Comparison of ENCODE assay signal across 8 mouse cellular contexts in genomic region chr8:124284984-124285576, GRCm38 (mm10). TPM values are rescaled to one million over a fixed set of nuclear protein-coding genes. Genes with fewer than 3 reads are reported as not detected.
A peak's percentile ranks its signal among the peaks of the same experiment; 100 is the strongest.
DNase-seq lines count a peak whose midpoint lies in the region; ATAC-seq lines count a peak whose summit lies in the region.

No protein-coding gene starts in this region.

- H3K9me3 ChIP-seq in embryonic facial prominence, embryonic 12.5 days = no peaks in the 10 kb centered on the region
- no peaks in the 10 kb centered on the region for H3K9me3 ChIP-seq in heart, embryonic 15.5 days (replicated peaks)
- no peaks in the 10 kb centered on the region for H3K9me3 ChIP-seq in stomach, embryonic 14.5 days (ENCODE audit: control insufficient read depth, low read depth, low read length)

- no peak for ATAC-seq in embryonic facial prominence, embryonic 12.5 days (ENCODE audit: insufficient number of reproducible peaks, insufficient read depth, low FRiP score, low TSS enrichment)
- no peak for ATAC-seq in heart, embryonic 15.5 days (replicated peaks; ENCODE audit: insufficient number of reproducible peaks, insufficient read depth, low FRiP score, low read depth)
- no peak for ATAC-seq in stomach, embryonic 14.5 days (ENCODE audit: insufficient number of reproducible peaks, insufficient read depth, low FRiP score, low read depth)

- no peaks in the 10 kb centered on the region for H3K36me3 ChIP-seq in embryonic facial prominence, embryonic 12.5 days
- no peaks in the 10 kb centered on the region for H3K36me3 ChIP-seq in heart, embryonic 15.5 days
- H3K36me3 ChIP-seq in stomach, embryonic 14.5 days (ENCODE audit: control insufficient read depth, insufficient read depth, low read length) = 0 out of 2 replicates have a peak, but pooled peaks cover 3% of the 10 kb centered on the region

- peak overlapping the region; percentile 85 for H3K27ac ChIP-seq in embryonic facial prominence, embryonic 12.5 days
- H3K27ac ChIP-seq in heart, embryonic 15.5 days = peak overlapping the region; percentile 74
- H3K27ac ChIP-seq in stomach, embryonic 14.5 days (ENCODE audit: low read length) = peak overlapping the region; percentile 57; the same call in 1 of the 2 replicates

- WGBS in embryonic facial prominence, embryonic 12.5 days = 45% methylated on average over 9 of the region's 9 CpGs
- 30% methylated on average over 9 of the region's 9 CpGs for WGBS in heart, embryonic 15.5 days
- WGBS in stomach, embryonic 14.5 days = 50% methylated on average over 9 of the region's 9 CpGs

- peak; percentile 38 for DNase-seq in adrenal gland, postnatal 25 days
- peak; percentile 89 to 91 for DNase-seq in kidney, postnatal 25 days
- DNase-seq in frontal cortex, adult 2 months (ENCODE audit: extremely low spot score in 1 of 2, low spot score in 1 of 2) = no peak
- DNase-seq in urinary bladder, postnatal 4 days (ENCODE audit: low spot score in 2 of 2) = no peak
- DNase-seq in thymus, postnatal 36 days = no peak

- peaks cover 47% of the 10 kb centered on the region for H3K4me1 ChIP-seq in embryonic facial prominence, embryonic 12.5 days
- peaks cover 74% of the 10 kb centered on the region for H3K4me1 ChIP-seq in heart, embryonic 15.5 days (replicated peaks)
- H3K4me1 ChIP-seq in stomach, embryonic 14.5 days (ENCODE audit: control insufficient read depth, insufficient read depth, low read length) = peaks cover 42% of the 10 kb centered on the region

- H3K9ac ChIP-seq in embryonic facial prominence, embryonic 12.5 days = no peak overlapping the region
- no peak overlapping the region for H3K9ac ChIP-seq in heart, embryonic 15.5 days
- no peak overlapping the region for H3K9ac ChIP-seq in stomach, embryonic 14.5 days (replicated peaks; ENCODE audit: low read depth, low read length)

- H3K27me3 ChIP-seq in embryonic facial prominence, embryonic 12.5 days = no peaks in the 10 kb centered on the region
- no peaks in the 10 kb centered on the region for H3K27me3 ChIP-seq in heart, embryonic 15.5 days
- no peaks in the 10 kb centered on the region for H3K27me3 ChIP-seq in stomach, embryonic 14.5 days (ENCODE audit: control insufficient read depth, insufficient read depth, low read length)

- H3K4me2 ChIP-seq in embryonic facial prominence, embryonic 12.5 days (replicated peaks) = no peak overlapping the region
- H3K4me2 ChIP-seq in heart, embryonic 15.5 days = peak overlapping the region; percentile 5; the same call in 1 of the 2 replicates
- H3K4me2 ChIP-seq in stomach, embryonic 14.5 days (replicated peaks; ENCODE audit: low read depth, low read length) = no peak overlapping the region

- no peak overlapping the region for H3K4me3 ChIP-seq in embryonic facial prominence, embryonic 12.5 days
- no peak overlapping the region for H3K4me3 ChIP-seq in heart, embryonic 15.5 days
- H3K4me3 ChIP-seq in stomach, embryonic 14.5 days (ENCODE audit: low read depth, low read length) = no peak overlapping the region

RNA-seq across cellular contexts. Expression of gene Galnt2, which starts 53.9 kb away (rescaled TPM):
- 33.5 and 60.5 TPM in 2 replicates for total RNA-seq in adrenal gland, postnatal 25 days (2021)
- 66.2 and 66.8 TPM in 2 replicates for polyA plus RNA-seq in embryonic facial prominence, embryonic 12.5 days (2016; fragmentation: Nextera tagmentation; extraction: Ambion mirVana)
- 44.7 and 55.3 TPM in 2 replicates for polyA plus RNA-seq in heart, embryonic 15.5 days (2015; fragmentation: Nextera tagmentation; extraction: Ambion mirVana)
- 57.6 and 74.3 TPM in 2 replicates for polyA plus RNA-seq in stomach, embryonic 14.5 days (2014; fragmentation: Nextera tagmentation; extraction: Ambion mirVana)
- polyA plus RNA-seq in frontal cortex, adult 2 months (2012; rRNA removed) = 27.9 and 33.2 TPM in 2 replicates

Comparison
In these comparisons a context has a peak if more than half of its experiments do, and no peak if none do; other contexts are left out.
1. DNase-seq: peak in adrenal gland, postnatal 25 days (single experiment) and kidney, postnatal 25 days (2 of 2); none in frontal cortex, adult 2 months (0 of 2), urinary bladder, postnatal 4 days (0 of 2) and thymus, postnatal 36 days (0 of 2).
2. Peak in every context shown above with its lines, with median percentiles within 50 percentile points of each other: H3K27ac ChIP-seq.